Mouse (Mus musculus) CH12.LX (cell line): ENCODE data around the gene Fam102b. TPM values are rescaled to one million over a fixed set of nuclear protein-coding genes. Genes with fewer than 3 reads are reported as not detected.

Source experiments
- DNase-seq: peaks from one replicate; pipeline ENCODE4 v3.0.0-alpha.2; 2013; ENCODE audit errors: extremely low read depth
- H3K27ac ChIP-seq: 2 replicates; pipeline ENCODE4 v1.5.1; 2012; ENCODE audit warnings: low read depth, mild to moderate bottlenecking, control low read depth, moderate library complexity; ENCODE audit not compliant: insufficient read depth
- H3K27me3 ChIP-seq: replicated peaks from 2 replicates; pipeline ENCODE3; 2012; ENCODE audit warnings: inconsistent platforms
- H3K36me3 ChIP-seq, 2 experiments: replicated peaks in 1 of 2; 2 replicates each; pipeline versions ENCODE3 to v1.6.1; 2012; ENCODE audit warnings: inconsistent platforms in 1 of 2, low read length in 1 of 2, mild to moderate bottlenecking in 1 of 2, mixed read lengths in 1 of 2, moderate library complexity in 1 of 2; ENCODE audit not compliant: control insufficient read depth in 1 of 2, insufficient read depth in 1 of 2
- H3K4me1 ChIP-seq, 2 experiments: 2 replicates each; pipeline ENCODE4 v1.6.1; 2012; ENCODE audit warnings: inconsistent platforms in 1 of 2, moderate library complexity in 1 of 2; ENCODE audit not compliant: insufficient read depth in 2 of 2, control insufficient read depth in 1 of 2
- H3K4me2 ChIP-seq: 2 replicates; pipeline ENCODE4 v1.6.1; 2012; ENCODE audit warnings: low read depth, mild to moderate bottlenecking, control low read depth; ENCODE audit not compliant: poor library complexity, insufficient read depth, severe bottlenecking
- H3K4me3 ChIP-seq, 3 experiments: fragments of 150-350 bp in 1 of 3; sonication (generic) in 1 of 3; replicated peaks in 1 of 3; 2 replicates each; pipeline versions ENCODE3 to v1.5.1; 2011 to 2012; ENCODE audit warnings: low read depth in 2 of 3, low read length in 2 of 3, mild to moderate bottlenecking in 2 of 3, moderate library complexity in 2 of 3, control low read depth in 1 of 3, improper control_type of control experiment in 1 of 3, inconsistent platforms in 1 of 3, mixed read lengths in 1 of 3; ENCODE audit not compliant: poor library complexity in 1 of 3
- H3K79me2 ChIP-seq: replicated peaks from 2 replicates; pipeline ENCODE4 v1.6.1; 2012; ENCODE audit warnings: mild to moderate bottlenecking, moderate library complexity; ENCODE audit not compliant: control insufficient read depth, poor library complexity, insufficient read depth, severe bottlenecking; ENCODE audit errors: extremely low read depth
- H3K9ac ChIP-seq: 2 replicates; pipeline ENCODE4 v1.6.1; 2012; ENCODE audit warnings: low read depth, mild to moderate bottlenecking, control low read depth, moderate library complexity; ENCODE audit not compliant: insufficient read depth
- H3K9me3 ChIP-seq: replicated peaks from 2 replicates; pipeline ENCODE3; 2012; ENCODE audit warnings: low read length, inconsistent platforms, mixed read lengths
- BHLHE40 ChIP-seq: IDR thresholded peaks from 2 replicates; pipeline ENCODE4 v1.6.1; 2011; ENCODE audit warnings: mild to moderate bottlenecking, low read depth, low read length, improper control_type of control experiment
- CHD1 ChIP-seq: IDR thresholded peaks from 2 replicates; pipeline ENCODE4 v1.6.1; 2012; ENCODE audit warnings: low read depth, low read length, improper control_type of control experiment, inconsistent platforms
- HCFC1 ChIP-seq: IDR thresholded peaks from 2 replicates; pipeline ENCODE4 v1.6.1; 2012; ENCODE audit warnings: low read depth, mild to moderate bottlenecking, inconsistent platforms, low read length, improper control_type of control experiment
- IRF4 ChIP-seq: IDR thresholded peaks from 2 replicates; pipeline ENCODE4 v1.6.1; 2014; ENCODE audit warnings: low read depth, mild to moderate bottlenecking, inconsistent platforms, low read length, improper control_type of control experiment
- JUN ChIP-seq: IDR thresholded peaks from 2 replicates; pipeline ENCODE4 v1.6.1; 2011; ENCODE audit warnings: low read depth, mild to moderate bottlenecking, low read length, improper control_type of control experiment, moderate library complexity; ENCODE audit not compliant: insufficient read depth
- MAFK ChIP-seq: IDR thresholded peaks from 2 replicates; pipeline ENCODE4 v1.6.1; 2011; ENCODE audit warnings: low read length, improper control_type of control experiment; ENCODE audit not compliant: insufficient replicate concordance
- MXI1 ChIP-seq: IDR thresholded peaks from 2 replicates; pipeline ENCODE4 v1.6.1; 2011; ENCODE audit warnings: mild to moderate bottlenecking, low read depth, low read length, improper control_type of control experiment
- NELFE ChIP-seq: IDR thresholded peaks from 2 replicates; pipeline ENCODE4 v1.6.1; 2011; ENCODE audit warnings: low read depth, low read length, improper control_type of control experiment
- POLR2A ChIP-seq: IDR thresholded peaks from 2 replicates; pipeline ENCODE4 v1.6.1; 2011; ENCODE audit warnings: low read depth, mild to moderate bottlenecking, improper control_type of control experiment, low read length
- POLR2AphosphoS2 ChIP-seq: IDR thresholded peaks from 2 replicates; pipeline ENCODE4 v1.6.1; 2011; ENCODE audit warnings: low read depth, low read length, improper control_type of control experiment
- SMC3 ChIP-seq: IDR thresholded peaks from 2 replicates; pipeline ENCODE4 v1.6.1; 2011; ENCODE audit warnings: low read depth, low read length, improper control_type of control experiment
- TCF12 ChIP-seq: IDR thresholded peaks from 2 replicates; pipeline ENCODE4 v1.6.1; 2014; ENCODE audit warnings: low read depth, mild to moderate bottlenecking, inconsistent platforms, low read length, improper control_type of control experiment
- UBTF ChIP-seq: IDR thresholded peaks from 2 replicates; pipeline ENCODE4 v1.6.1; 2012; ENCODE audit warnings: low read depth, mild to moderate bottlenecking, inconsistent platforms, low read length, improper control_type of control experiment, moderate library complexity
- USF1 ChIP-seq: IDR thresholded peaks from 2 replicates; pipeline ENCODE4 v1.6.1; 2014; ENCODE audit warnings: low read depth, mild to moderate bottlenecking, inconsistent platforms, low read length, improper control_type of control experiment
- USF2 ChIP-seq: conservative IDR thresholded peaks from 2 replicates; pipeline ENCODE4 v1.6.1; 2011; ENCODE audit warnings: low read depth, low read length, improper control_type of control experiment
- ZC3H11A ChIP-seq: IDR thresholded peaks from 2 replicates; pipeline ENCODE4 v1.6.1; 2012; ENCODE audit warnings: low read depth, mild to moderate bottlenecking, inconsistent platforms, low read length, improper control_type of control experiment
- ZMIZ1 ChIP-seq: IDR thresholded peaks from 2 replicates; pipeline ENCODE4 v1.6.1; 2012; ENCODE audit warnings: low read depth, mild to moderate bottlenecking, inconsistent platforms, low read length, improper control_type of control experiment
- dilution Hi-C: fragments of 300-500 bp; cut with MboI; formaldehyde crosslinking; loops from 2 replicates; pipeline ENCODE4 v1.14.3; 2020; ENCODE audit warnings: low sequenced_read_pairs; ENCODE audit not compliant: extremely low pct_unique_long_range_greater_than_20kb, extremely low pct_ligation_motif_present
- in situ Hi-C: fragments of 300-500 bp; cut with MboI; formaldehyde crosslinking; loops from 3 replicates; pipeline ENCODE4 v1.14.3; 2019; ENCODE audit warnings: low sequenced_read_pairs, low pct_ligation_motif_present, low pct_unique_long_range_greater_than_20kb, mixed read lengths
- polyA plus RNA-seq: library from polyadenylated mRNA; unstranded; fragments of >175 nt; gene quantifications from 2 replicates; pipeline ENCODE4 v1.2.1, GENCODE M21; 2012; ENCODE audit warnings: low read depth; ENCODE audit not compliant: insufficient read length
- total RNA-seq, 2 experiments: library from RNA; depleted of rRNA; stranded (reverse); fragments of 300-350 nt in 1 of 2; fragments of >200 nt in 1 of 2; gene quantifications; 2 replicates each; pipeline ENCODE4 v1.2.3; 2012 to 2014

The Fam102b gene
- total and polyA plus RNA-seq, 3 experiments = 2.8 to 6.2 (median 4.3) TPM

DNA sequence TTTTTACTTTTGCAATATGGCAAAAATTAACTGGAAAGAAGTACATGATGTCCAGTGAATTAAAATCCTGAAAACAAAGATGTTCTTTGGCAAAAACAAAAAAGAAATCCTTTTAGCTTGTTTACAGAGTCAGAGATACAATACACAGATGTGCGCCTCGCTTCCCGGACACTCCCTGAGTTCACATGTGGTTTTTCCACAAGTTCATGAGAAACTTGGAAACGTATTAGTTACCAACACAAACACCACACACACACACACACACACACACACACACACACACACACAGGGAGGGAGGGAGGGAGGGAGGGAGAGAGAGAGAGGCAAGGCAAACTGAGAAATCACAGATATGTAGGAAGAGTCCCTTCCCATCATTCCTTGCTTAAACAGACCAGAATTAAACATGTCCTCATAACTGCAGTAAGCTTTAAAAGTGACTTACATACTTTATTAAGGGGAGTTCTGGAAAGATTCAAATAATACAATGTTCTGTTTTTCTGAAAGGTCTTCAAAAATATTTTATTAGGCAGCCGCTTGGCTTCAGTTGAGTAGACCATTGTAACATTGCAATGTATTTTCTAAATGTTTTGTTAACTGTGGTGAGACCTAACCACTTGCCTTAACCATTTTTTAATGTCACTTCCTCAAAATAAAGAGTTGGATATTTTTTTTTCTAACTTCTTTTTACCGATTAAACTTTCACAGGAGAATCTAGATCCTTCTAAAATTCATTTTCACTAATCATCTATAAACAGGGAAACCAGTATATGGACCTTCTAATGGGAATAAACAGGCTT, 5.5 kb downstream of the Fam102b start:
- Histone ChIP-seq H3K79me2 (no peaks in the 10 kb centered on the region), H3K4me1 (peaks cover 0 to 25% of the 10 kb centered on the region in 2 experiments; a peak in 2 of 4 replicates), H3K27me3 (no peaks in the 10 kb centered on the region), H3K36me3 (peaks cover 0 to 5% of the 10 kb centered on the region in 2 experiments), H3K4me3 (no peak overlapping the region), H3K9ac (no peak overlapping the region), H3K27ac (no peak overlapping the region), H3K9me3 (no peaks in the 10 kb centered on the region), H3K4me2 (no peak overlapping the region)
- DNase-seq = no peak
- dilution Hi-C loops = no loop called here
- TF ChIP-seq USF1 (no peak), CHD1 (no peak), ZMIZ1 (no peak), HCFC1 (no peak), POLR2A (no peak)
- in situ Hi-C loops = no loop called here

GRCm38 (mm10) chr3:109018336-109018735, 9.1 kb downstream of the Fam102b start:
- Histone ChIP-seq H3K4me1 (peaks cover 0 to 20% of the 10 kb centered on the region in 2 experiments; a peak in 2 of 4 replicates), H3K27me3 (no peaks in the 10 kb centered on the region), H3K36me3 (peaks cover 0 to 2% of the 10 kb centered on the region in 2 experiments), H3K9me3 (no peaks in the 10 kb centered on the region), H3K9ac (no peak overlapping the region), H3K4me3 (no peak overlapping the region), H3K79me2 (no peaks in the 10 kb centered on the region), H3K4me2 (no peak overlapping the region), H3K27ac (no peak overlapping the region)
- in situ Hi-C loops = no loop called here
- dilution Hi-C loops = no loop called here
- TF ChIP-seq USF1 = no peak; the same call in 1 of the 2 replicates
- TF ChIP-seq IRF4 = no peak
- TF ChIP-seq UBTF = no peak
- TF ChIP-seq NELFE = no peak
- TF ChIP-seq ZC3H11A = no peak
- TF ChIP-seq POLR2AphosphoS2 = no peak
- no peak for TF ChIP-seq POLR2A
- no peak for TF ChIP-seq JUN
- TF ChIP-seq MXI1 = no peak
- TF ChIP-seq MAFK = no peak
- TF ChIP-seq HCFC1 = no peak
- TF ChIP-seq TCF12 = no peak
- no peak for TF ChIP-seq BHLHE40
- no peak for TF ChIP-seq SMC3
- no peak for TF ChIP-seq USF2
- no peak for DNase-seq
